Mouse (Mus musculus): ENCODE data around the gene Rbsn. TPM values are rescaled to one million over a fixed set of nuclear protein-coding genes. Genes with fewer than 3 reads are reported as not detected.

The Rbsn gene
- polyA plus RNA-seq, 2 experiments: 17.3 to 19.1 TPM

DNA sequence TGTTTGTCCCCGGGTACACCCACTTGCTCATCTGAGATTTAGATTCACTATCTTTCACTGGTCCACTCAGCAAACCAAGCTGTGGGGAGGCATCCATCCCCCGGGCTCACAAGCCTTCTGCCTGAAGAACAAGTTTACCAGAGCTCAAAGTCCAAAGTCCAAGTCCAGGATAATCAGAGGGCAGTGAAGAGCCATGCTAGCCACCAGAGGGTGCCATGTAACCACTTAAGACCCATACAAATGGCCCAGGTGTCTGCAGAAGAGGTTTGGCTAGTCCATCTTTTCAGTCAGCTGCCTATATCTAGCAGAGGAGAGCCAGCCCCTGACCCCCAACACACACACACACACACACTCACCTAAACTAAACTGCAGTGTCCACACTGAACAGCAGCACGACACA is 4.7 kb upstream of the Rbsn start:
- H3K9ac ChIP-seq (ENCODE audit: low read depth, low read length, severe bottlenecking): no peak overlapping the region
- 60% methylated on average over 3 of the region's 3 CpGs for WGBS
- H3K9me3 ChIP-seq (ENCODE audit: control insufficient read depth, low read length): no peaks in the 10 kb centered on the region
- H3K4me3 ChIP-seq (replicated peaks; ENCODE audit: low read length): no peak overlapping the region
- H3K27ac ChIP-seq (replicated peaks; ENCODE audit: low read depth, low read length): no peak overlapping the region
- H3K27me3 ChIP-seq (ENCODE audit: control insufficient read depth, insufficient read depth, low read length): no peaks in the 10 kb centered on the region
- DNase-seq (ENCODE audit: low spot score) (peak; percentile 21), ATAC-seq (ENCODE audit: low FRiP score, low read depth) (no peak)
- no peak overlapping the region for H3K4me2 ChIP-seq (replicated peaks; ENCODE audit: low read depth, low read length, severe bottlenecking)
- H3K36me3 ChIP-seq (ENCODE audit: control insufficient read depth, insufficient read depth, low read length): no peaks in the 10 kb centered on the region
- no peak for TF ChIP-seq POLR2A (IDR thresholded peaks at IDR 0.05; ENCODE audit: borderline replicate concordance, extremely low read depth, insufficient read depth, insufficient read length)
- H3K4me1 ChIP-seq (ENCODE audit: control insufficient read depth, insufficient read depth, low read length): no peaks in the 10 kb centered on the region

DNA sequence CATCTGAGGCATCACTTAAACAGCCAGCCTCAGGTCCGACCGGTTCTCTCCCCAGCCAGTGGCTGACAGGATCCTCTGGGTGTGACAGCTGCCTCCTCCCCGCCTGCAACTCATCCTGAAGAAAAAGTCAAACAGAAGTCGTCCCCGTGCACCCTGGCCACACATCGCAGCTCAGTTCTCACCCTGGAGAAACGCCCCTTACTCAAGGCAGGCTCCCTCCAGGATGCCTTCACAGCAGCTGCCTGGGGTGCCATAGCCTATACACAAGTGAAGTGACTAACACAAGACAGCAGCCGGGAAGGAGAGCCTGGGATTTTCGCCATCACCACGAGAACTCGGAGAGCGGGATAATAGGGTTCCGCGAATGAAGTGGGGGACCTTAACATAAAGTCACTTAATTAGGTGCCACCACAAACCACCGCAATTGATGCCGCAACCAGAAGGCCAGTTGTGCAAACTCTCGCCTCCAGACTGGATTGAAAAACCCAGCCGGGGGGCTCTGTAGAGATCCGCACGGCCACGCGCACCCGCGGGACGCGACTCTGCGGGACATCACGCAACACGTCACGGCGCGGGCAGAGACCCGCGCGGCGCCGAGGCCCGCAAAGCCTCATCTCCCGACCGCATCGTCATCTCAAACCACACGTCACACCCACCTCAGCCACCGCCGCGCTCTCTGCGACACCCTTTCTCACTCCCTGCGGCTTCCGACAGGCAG is 511 bp downstream of the Rbsn start:
- Histone ChIP-seq H3K9ac (ENCODE audit: low read depth, low read length, severe bottlenecking) (peak overlapping the region; percentile 95), H3K4me1 (ENCODE audit: control insufficient read depth, insufficient read depth, low read length) (peaks cover 6% of the 10 kb centered on the region), H3K27me3 (ENCODE audit: control insufficient read depth, insufficient read depth, low read length) (no peaks in the 10 kb centered on the region), H3K36me3 (ENCODE audit: control insufficient read depth, insufficient read depth, low read length) (peaks cover 11% of the 10 kb centered on the region), H3K4me2 (replicated peaks; ENCODE audit: low read depth, low read length, severe bottlenecking) (peak overlapping the region; percentile 90), H3K27ac (replicated peaks; ENCODE audit: low read depth, low read length) (peak overlapping the region; percentile 86), H3K4me3 (replicated peaks; ENCODE audit: low read length) (peak overlapping the region; percentile 98), H3K9me3 (ENCODE audit: control insufficient read depth, low read length) (no peaks in the 10 kb centered on the region)
- DNase-seq (ENCODE audit: low spot score): peak; percentile 5
- peak; percentile 38; the same call in 1 of the 2 replicates for ATAC-seq (ENCODE audit: low FRiP score, low read depth)
- under 1% methylated on average over 48 of the region's 48 CpGs for WGBS
- TF ChIP-seq POLR2A (IDR thresholded peaks at IDR 0.05; ENCODE audit: borderline replicate concordance, extremely low read depth, insufficient read depth, insufficient read length): no peak

DNA sequence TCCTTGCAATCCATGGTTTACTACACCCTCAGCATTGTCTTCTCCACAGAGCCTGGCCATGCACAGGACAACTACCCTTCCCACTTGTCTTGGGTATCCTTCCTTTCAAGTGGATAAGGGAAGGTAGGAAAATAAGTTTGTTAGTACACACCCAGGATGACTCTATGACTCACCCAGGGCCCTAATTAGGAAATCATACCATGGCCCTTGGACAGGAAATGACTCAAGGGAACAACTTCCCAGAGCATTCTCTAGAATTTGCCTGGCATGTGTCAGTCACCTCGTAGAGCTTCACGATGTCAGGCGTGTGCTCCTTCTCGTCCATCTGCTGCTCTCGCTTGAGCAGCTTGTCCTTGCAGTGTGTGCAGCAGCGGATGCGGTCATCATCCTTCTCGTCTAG is 15.3 kb downstream of the Rbsn start:
- H3K4me3 ChIP-seq (replicated peaks; ENCODE audit: low read length): no peak overlapping the region
- no peaks in the 10 kb centered on the region for H3K27me3 ChIP-seq (ENCODE audit: control insufficient read depth, insufficient read depth, low read length)
- no peak overlapping the region for H3K4me2 ChIP-seq (replicated peaks; ENCODE audit: low read depth, low read length, severe bottlenecking)
- no peak for ATAC-seq (ENCODE audit: low FRiP score, low read depth)
- no peak overlapping the region for H3K27ac ChIP-seq (replicated peaks; ENCODE audit: low read depth, low read length)
- H3K36me3 ChIP-seq (ENCODE audit: control insufficient read depth, insufficient read depth, low read length): peaks cover 67% of the 10 kb centered on the region
- no peaks in the 10 kb centered on the region for H3K9me3 ChIP-seq (ENCODE audit: control insufficient read depth, low read length)
- WGBS: 88% methylated on average over 8 of the region's 8 CpGs
- no peaks in the 10 kb centered on the region for H3K4me1 ChIP-seq (ENCODE audit: control insufficient read depth, insufficient read depth, low read length)
- H3K9ac ChIP-seq (ENCODE audit: low read depth, low read length, severe bottlenecking): no peak overlapping the region
- no peak for DNase-seq (ENCODE audit: low spot score)
- TF ChIP-seq POLR2A (IDR thresholded peaks at IDR 0.05; ENCODE audit: borderline replicate concordance, extremely low read depth, insufficient read depth, insufficient read length): no peak

DNA sequence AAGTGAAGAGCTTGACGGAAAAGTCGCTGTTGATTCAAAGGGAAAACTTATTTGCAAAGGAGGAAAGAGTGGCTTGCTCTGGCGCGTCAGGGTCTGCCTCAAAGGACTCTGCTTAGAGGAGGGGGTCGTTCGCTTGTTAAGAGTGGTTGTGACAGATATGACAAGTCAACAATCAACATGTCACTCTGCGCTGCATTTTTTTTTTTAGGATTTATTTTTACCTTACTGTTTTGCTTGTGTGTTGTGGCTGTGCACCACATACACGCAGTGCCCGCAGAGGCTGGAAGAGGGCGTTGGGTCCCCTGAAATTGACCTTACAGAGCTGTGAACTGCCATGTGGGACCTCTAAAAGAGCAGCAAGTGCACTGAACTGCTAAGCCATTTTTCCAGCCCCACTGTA is 30.5 kb downstream of the Rbsn start:
- Histone ChIP-seq H3K36me3 (ENCODE audit: control insufficient read depth, insufficient read depth, low read length) (peaks cover 23% of the 10 kb centered on the region), H3K4me1 (ENCODE audit: control insufficient read depth, insufficient read depth, low read length) (peaks cover 7% of the 10 kb centered on the region), H3K4me2 (replicated peaks; ENCODE audit: low read depth, low read length, severe bottlenecking) (peak overlapping the region; percentile 85), H3K9me3 (ENCODE audit: control insufficient read depth, low read length) (0 out of 2 replicates have a peak, but pooled peaks cover 5% of the 10 kb centered on the region), H3K9ac (ENCODE audit: low read depth, low read length, severe bottlenecking) (peak overlapping the region; percentile 81), H3K4me3 (replicated peaks; ENCODE audit: low read length) (peak overlapping the region; percentile 74), H3K27ac (replicated peaks; ENCODE audit: low read depth, low read length) (no peak overlapping the region), H3K27me3 (ENCODE audit: control insufficient read depth, insufficient read depth, low read length) (no peaks in the 10 kb centered on the region)
- no peak for DNase-seq (ENCODE audit: low spot score)
- WGBS: 7% methylated on average over 10 of the region's 10 CpGs
- ATAC-seq (ENCODE audit: low FRiP score, low read depth): 0 out of 2 replicates have a peak, but pooled peaks have one; percentile 31
- TF ChIP-seq POLR2A (IDR thresholded peaks at IDR 0.05; ENCODE audit: borderline replicate concordance, extremely low read depth, insufficient read depth, insufficient read length): no peak

DNA sequence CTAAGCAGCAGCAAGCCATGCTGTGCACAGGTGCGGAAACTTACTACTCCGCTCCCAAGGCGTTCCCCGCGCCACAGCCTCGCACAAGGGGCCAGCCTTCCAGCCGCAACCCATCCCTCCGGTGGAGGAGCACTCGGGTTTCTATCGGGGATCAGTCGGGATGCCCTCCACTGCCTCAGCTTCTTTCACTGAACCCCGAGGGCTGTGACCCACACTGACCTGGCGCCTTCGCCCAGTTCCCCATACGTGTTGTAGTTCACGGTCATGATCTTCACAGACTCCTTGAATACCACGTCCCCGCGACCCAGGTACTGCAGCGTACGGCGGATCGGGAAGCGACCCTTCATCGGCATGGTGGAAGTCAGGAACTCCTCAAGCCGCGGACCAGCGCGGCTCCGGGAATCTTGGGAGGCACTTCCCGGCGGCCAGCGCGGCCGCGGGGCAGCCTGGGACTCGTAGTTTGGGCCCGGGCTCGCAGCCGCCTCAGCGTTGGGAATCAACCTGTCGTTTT is 31.0 kb downstream of the Rbsn start, which contains the start of gene Mrps25:
Gene Mrps25, minus strand, starts transcription at position 413 of the 511 bp plus-strand sequence.
- peak within 1 kb of the TSS; percentile 74 for H3K4me3 ChIP-seq (replicated peaks; ENCODE audit: low read length)
- peak within 1 kb of the TSS; percentile 85 for H3K4me2 ChIP-seq (replicated peaks; ENCODE audit: low read depth, low read length, severe bottlenecking)
- H3K4me1 ChIP-seq (ENCODE audit: control insufficient read depth, insufficient read depth, low read length): peaks cover 7% of the 10 kb centered on the region
- DNase-seq (ENCODE audit: low spot score): peak; percentile 76
- 0 out of 2 replicates have a peak, but pooled peaks cover 5% of the 10 kb centered on the region for H3K9me3 ChIP-seq (ENCODE audit: control insufficient read depth, low read length)
- peak within 1 kb of the TSS; percentile 81 for H3K9ac ChIP-seq (ENCODE audit: low read depth, low read length, severe bottlenecking)
- no peaks in the 10 kb centered on the region for H3K27me3 ChIP-seq (ENCODE audit: control insufficient read depth, insufficient read depth, low read length)
- ATAC-seq (ENCODE audit: low FRiP score, low read depth): peak; percentile 92
- H3K27ac ChIP-seq (replicated peaks; ENCODE audit: low read depth, low read length): peak within 1 kb of the TSS; percentile 71
- WGBS: under 1% methylated on average over 42 of the region's 42 CpGs
- peaks cover 19% of the 10 kb centered on the region for H3K36me3 ChIP-seq (ENCODE audit: control insufficient read depth, insufficient read depth, low read length)
- TF ChIP-seq POLR2A (IDR thresholded peaks at IDR 0.05; ENCODE audit: borderline replicate concordance, extremely low read depth, insufficient read depth, insufficient read length): peak; percentile 77; the same call in 1 of the 2 replicates
